Mouse (Mus musculus) T-helper 2 cell (primary cell): ENCODE data around the gene Eif6.

Experiments used
- in situ Hi-C: fragments of 300-600 bp; cut with MboI, MseI; formaldehyde crosslinking; loops from one replicate; pipeline ENCODE4 v1.15.1; 2025; ENCODE audit warnings: high pct_unique_total_duplicates

Gene Eif6

DNA sequence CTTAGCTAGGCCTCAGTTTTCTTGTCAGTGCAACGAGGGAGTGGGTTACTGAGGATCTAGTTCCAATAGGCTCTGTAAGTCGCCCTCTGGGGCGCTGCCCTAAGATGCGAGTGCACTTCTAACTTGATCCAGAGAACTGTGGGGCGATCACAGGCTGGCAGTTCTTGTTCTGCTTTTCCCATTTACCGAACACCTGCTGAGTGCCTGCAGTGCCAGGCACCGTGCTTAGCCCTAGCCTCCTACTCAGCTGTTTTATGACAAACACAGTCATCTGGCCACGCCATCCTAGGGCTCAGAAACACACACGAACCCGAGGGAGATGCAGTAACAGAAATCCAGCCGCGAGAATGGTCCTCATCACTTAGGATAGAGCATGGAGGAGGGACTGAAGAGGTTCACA lies 33.8 kb downstream of the Eif6 start:
- in situ Hi-C loops: no loop called here

DNA sequence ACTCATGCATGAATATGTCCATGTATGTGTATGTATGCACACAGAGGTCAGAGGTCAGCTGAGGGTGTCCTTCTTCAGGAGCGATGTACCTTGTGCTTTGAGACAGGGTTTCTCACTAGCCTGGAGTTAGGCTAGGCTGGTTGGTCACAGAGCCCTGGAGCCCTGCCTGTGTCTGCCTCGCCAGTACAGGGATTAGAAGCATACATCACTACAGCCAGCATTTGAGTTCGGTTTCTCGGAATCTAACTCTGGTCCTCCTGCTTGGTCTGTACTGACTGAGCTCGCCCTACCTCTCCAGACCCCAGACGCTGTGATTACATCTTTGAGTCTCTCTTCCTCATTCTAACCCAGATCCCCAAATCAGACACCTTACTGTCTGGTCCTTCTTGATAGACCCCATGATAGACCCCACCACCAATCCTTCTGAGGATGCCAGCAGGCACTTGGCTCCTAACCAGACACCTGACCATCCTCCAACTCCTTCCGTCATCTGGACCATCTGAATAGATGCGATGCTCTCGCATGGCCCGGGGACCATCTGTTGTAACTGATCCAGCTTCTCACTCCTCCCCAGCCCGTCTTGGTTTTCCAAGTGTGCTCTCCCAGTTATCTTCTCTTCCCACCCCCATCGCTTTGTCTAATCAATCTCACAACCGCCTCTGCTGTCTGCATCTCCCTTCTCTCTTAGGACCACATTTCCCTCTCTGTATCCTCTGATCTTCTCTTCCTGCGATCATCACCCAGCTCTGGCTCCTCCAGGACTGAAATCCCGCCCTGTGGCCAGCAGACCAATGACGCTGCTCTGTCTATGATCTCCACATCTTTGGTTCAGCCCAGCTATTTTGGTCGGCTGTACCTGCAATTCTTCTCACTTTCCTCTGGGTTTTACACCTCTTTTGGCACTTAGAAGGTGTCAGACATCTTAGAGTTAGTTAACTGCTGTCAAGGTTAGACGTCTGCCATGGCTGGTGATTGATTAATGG lies 38.5 kb downstream of the Eif6 start:
- in situ Hi-C loops: no loop called here

DNA sequence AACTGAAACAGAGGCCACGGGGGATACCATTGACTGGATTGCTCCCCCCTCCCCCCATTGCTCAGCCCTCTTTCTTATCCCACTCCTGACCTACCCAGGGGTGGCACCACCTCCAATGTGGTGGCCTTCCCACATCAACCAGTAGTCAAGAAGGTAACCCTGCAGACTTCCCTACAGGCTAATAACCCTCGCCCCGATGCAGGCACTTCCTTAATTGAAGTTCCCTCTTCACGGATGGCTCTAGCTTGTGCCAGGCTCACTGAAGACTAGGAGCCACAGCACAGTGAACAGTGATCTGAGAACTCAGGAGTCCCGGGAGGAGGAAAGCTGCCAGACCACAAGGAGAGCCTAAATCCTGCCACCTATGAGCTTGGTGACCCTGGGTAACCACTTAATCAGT lies 39.8 kb downstream of the Eif6 start:
- in situ Hi-C loops: no loop called here

DNA sequence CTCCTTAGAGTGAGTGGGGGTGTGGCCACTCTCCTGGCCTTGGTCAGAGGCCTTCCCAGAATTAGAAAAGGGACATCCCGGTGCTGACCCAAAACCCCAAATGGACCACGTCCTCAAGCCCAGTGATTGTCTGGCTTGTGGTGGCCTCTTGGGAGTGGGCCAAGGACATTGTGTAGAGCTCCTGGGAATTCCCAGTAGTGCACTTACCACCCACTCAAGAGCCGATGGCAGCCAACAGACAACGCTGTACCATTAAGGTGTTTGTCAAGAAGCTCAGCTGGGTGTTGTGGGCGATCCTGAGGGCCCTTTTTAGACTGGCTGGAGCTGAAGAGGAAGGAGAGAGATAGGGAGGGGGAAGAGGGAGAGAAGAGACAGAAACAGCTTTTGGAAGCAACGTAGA lies 42.2 kb downstream of the Eif6 start:
- in situ Hi-C loops: no loop called here

DNA sequence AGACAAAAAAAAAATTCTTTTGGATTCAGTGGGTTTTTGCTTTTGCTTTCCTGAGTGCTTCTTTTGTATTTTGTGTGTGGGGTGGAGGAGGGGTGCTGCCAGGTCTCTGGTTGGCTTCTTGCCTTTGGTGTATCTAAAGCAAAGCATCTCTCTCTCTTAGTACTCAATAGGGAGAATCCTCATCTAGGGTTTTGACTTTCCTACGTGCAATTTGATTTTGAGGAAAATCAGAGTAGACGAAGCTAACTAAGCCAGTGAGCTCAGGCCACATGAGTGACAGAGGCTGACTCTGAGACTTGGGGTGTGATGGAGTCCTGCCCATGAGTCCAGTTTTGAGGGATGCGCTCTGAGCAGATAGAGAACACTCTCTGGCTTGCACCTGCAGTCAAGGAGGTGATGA lies 47.2 kb downstream of the Eif6 start:
- in situ Hi-C loops: no loop called here

DNA sequence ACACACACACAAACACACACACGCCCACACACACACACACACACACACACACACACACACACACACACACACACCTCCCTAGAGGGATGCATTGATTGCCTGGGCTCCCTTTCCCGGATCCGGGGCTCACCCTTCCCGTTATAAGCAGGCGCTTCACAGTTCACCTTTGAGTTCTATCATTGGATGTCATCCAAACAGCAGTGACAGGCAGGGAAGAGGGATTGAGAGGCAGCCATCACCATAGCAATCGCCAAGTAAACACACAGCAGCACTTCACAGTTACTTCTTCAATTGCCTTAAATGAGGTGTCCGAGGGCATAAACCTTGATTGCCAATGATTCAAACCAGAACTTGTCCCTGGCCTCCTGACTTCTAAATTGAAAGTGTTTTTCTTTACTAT lies 47.7 kb downstream of the Eif6 start:
- in situ Hi-C loops: no loop called here

DNA sequence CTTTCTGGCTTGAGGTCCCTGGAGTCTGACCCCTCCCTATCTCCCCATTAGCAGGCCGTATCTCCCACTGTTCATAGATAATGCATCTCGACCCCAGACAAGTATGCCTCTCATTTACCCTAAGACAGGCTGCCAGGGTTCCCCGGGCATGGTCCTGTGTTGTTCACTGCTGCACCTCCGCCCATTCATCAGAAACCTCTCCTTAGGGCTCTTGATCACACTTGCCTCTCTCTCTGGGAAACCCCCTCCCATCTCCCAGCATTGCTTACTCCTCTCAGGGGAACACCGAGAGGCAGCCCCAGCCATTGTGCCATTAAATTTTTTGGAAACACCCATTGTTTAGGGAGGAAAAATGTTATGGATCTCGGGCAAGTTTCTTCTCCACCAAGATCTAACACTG lies 48.7 kb downstream of the Eif6 start:
- in situ Hi-C loops: no loop called here

DNA sequence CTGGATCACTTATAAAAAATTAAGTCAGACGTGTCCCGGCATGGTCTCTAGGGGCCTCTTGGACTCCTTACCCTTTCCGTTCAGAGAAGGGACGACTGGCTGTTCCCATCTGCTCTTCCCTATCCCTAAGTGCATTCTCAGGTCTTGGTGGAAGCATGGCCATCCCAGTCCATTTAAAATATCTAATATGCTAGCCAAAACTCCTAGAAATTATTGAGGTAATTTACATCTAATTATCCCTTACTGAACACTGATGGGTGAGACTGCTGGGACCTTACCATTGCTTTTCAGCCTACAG lies 49.1 kb downstream of the Eif6 start:
- in situ Hi-C loops: no loop called here

DNA sequence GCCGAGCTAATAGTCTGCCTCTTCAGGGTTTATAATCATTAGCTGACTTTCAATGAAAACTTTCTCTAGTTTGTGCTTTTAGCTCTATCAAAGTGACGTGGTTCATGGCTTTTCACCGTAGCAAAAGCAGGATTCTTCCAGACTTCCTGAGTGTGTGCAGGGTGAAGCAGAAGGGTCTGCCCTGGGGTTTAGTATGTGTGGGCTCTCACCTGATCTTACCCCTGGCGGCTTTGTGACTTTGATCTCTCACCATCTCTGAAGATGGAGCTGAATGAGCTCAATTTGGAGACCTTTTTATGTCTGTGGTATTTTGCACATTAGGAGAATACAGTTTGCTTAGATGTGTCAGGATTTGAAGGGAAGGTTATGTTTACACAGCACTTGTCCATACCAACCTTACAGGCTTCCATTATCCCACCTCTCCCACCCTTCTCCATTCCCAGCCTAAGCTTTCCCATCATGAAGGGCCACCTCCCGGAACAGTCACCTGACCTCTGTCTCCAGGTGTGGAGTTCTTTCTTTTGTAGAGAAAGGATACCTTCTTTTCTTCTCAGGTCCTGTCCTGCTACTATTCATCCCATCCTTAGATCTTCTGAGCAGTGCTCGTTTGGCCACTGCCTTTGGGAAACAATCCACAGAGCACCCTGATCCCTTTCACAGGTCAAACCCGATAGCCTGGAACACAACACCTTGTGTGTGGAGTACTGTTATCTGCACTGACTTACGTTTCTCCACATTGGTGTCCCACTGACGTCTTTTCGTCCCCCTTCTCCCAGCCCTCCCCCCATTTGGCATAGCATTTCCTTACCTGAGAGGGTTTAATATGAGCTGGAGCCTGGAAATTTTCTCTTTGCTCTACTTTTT lies 49.7 kb downstream of the Eif6 start:
- in situ Hi-C loops: no loop called here

DNA sequence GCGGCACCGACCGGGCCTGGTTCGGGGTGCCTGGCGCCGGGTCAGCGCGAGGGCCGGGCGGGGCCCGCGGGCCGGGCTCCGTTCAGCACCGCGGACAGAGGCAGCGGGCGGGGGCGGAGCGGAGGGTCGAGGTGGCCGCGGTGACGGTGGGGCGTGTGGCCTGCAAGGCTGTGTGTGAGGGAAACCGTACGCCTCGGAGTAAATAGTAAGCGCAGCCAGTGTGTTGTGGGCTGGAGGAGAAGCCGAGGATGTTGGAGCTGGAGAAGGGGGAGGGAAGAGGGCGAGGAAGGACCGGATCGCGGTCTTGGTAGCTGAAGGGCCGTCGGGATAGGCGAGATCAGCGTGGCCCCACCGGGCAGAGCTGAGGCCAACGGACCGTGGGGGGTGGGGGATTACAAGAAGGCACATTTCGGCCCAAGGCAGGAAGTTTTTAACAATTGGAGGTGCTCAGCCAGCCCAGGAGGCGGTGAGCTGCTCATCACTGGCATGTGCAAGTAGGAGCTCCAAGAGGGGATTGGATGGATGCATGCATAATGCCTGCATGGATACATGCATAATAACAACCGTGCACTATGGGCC lies 51.0 kb downstream of the Eif6 start:
- in situ Hi-C loops: no loop called here

DNA sequence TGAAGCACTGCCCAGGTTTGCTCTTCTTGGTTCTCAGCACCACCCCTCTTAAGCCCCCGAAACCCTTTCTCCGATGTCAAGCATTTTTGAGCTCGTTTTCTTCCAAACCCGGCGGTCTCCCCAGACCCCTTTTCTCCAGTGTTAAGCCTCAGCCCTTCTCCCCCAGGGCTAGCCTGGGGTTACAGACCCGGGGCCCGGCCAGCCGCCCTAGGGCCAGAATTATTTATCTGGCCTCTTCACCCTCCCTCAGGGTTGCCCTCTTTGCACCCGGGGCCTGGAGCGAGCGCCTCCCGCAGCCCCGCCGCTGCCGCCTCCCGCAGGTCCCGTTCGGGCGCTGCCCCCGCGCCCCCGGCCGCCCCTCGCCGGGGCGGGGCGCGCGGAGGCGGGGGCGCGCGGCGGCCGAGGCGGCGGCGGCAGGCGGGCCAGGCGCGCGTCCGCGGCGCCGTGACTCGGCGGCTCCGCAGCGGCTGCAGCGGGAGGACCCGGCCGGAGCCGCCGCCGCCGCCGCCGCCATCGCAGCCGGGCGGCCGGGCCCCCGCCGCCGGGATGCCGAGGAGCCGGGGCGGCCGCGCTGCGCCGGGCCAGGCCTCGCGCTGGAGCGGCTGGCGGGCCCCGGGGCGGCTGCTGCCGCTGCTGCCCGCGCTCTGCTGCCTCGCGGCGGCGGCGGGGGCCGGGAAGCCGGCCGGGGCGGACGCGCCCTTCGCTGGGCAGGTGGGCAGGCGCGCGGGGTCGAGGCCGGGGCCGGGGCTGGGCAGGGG lies 51.6 kb downstream of the Eif6 start, which contains the start of gene Mmp24:
Gene Mmp24, plus strand, starts transcription at position 416 of the 758 bp plus-strand sequence.
- in situ Hi-C loops: no loop called here

DNA sequence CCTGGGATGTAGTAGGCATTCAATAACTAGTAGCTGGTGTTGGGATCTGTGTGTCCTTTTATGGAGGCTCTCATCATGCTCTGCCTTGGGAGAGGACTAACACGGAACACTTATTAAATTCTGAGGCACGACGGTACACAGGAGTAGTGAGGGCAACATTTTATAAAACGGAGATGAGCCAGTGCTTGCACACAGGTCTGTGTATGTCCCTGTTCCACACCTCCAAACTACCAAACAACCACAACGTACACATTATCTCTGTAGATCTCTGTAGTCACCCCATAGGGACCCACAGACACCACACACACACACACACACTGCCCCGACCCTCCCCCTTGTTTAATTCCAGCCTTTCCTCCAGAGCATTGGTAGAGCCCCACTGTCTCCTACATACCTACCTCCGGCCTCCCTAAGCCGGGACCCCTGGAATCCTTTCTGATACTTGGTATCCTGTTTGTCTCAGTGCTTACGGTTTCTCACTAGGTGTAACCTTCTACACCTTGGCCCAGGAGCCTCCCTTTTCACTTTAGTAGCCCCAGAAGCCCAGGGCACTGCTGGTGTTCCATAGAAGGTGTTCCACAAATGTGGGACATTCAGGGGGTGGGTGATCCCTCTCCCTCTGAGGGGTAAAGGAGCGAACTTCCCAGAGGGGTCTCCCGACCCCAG lies 52.3 kb downstream of the Eif6 start:
- in situ Hi-C loops: no loop called here

DNA sequence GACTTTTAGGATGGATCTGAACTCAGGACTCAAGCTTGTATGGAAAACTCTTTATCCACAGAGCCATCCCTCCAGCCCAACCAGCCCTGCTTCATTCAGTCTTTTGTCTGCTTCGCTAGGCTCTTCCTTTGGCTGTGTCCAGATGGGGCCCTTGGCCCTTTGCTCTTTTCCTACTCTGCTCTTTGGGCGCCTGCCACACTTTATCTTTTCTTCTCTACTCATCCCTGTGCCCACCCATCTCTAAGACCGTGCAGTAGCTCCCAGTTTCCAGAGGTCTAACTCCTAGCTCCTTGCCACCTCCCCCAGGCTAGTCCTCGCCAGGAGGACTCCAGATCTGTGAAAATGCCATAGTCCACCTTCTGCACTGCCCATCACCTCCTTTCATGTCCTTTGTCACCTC lies 53.1 kb downstream of the Eif6 start:
- in situ Hi-C loops: no loop called here
